Mouse (Mus musculus): ENCODE data around the gene Kcnk6. TPM values are rescaled to one million over a fixed set of nuclear protein-coding genes. Genes with fewer than 3 reads are reported as not detected.

Kcnk6 gene
- polyA plus RNA-seq, 1 experiment from 2014 or later = 0.37 TPM

DNA sequence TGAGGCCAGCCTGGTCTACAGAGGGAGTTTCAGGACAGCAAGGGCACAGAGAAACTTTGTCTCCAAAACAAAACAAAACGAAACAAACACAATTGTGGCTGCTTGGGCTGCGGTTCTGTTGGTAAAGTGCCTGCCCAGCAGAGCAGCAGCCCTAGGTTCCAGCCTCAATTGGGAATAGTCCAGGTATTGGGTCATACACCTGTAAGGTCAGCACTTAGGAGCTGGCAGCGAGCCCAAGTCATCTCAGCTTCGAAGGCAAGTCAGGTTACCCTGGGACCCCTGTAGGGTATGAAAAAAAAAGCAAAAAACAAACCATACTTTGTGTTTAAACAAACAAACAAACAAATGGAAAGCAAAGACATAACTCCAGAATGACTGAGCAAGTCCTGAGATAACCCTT, 23.6 kb upstream of the Kcnk6 start:
- Histone ChIP-seq H3K27ac (replicated peaks; ENCODE audit: low read depth, low read length) (no peak overlapping the region), H3K36me3 (ENCODE audit: control insufficient read depth, insufficient read depth, low read length) (no peaks in the 10 kb centered on the region), H3K4me3 (ENCODE audit: low read depth, low read length) (no peak overlapping the region), H3K9me3 (ENCODE audit: control insufficient read depth, low read length) (no peaks in the 10 kb centered on the region), H3K9ac (ENCODE audit: low read length) (no peak overlapping the region), H3K27me3 (ENCODE audit: control insufficient read depth, insufficient read depth, low read length) (no peaks in the 10 kb centered on the region), H3K4me1 (ENCODE audit: control insufficient read depth, insufficient read depth, low read length) (peaks cover 17% of the 10 kb centered on the region), H3K4me2 (ENCODE audit: low read depth, severe bottlenecking) (no peak overlapping the region)
- DNase-seq (ENCODE audit: low spot score) (no peak), ATAC-seq (ENCODE audit: insufficient number of reproducible peaks, low FRiP score, low TSS enrichment, low read depth) (no peak)
- WGBS = 90% methylated on average over 4 of the region's 4 CpGs

DNA sequence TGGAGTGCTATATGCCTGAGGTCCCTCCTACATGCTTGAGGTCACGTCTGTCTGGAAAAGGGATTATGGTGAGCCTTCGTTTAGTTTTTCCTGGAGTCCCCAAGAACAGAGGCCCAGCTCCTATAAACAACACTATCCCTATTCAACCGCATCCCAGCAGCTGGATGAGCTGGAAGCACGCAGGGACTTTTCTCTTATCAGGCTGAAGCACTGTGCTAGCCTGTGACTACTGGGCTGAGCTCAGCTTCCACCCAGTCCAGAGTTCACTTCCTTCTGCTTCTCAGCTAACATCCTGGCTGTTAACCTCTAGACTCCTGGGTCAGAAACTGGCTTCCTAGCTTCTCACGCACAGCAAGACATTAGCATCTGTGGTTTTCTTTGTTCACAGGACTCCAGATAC, 21.5 kb upstream of the Kcnk6 start:
- DNase-seq (ENCODE audit: low spot score) = no peak
- Histone ChIP-seq H3K4me1 (ENCODE audit: control insufficient read depth, insufficient read depth, low read length) (peaks cover 6% of the 10 kb centered on the region; the same call in 1 of the 2 replicates), H3K27ac (replicated peaks; ENCODE audit: low read depth, low read length) (no peak overlapping the region; the same call in 1 of the 2 replicates), H3K36me3 (ENCODE audit: control insufficient read depth, insufficient read depth, low read length) (no peaks in the 10 kb centered on the region), H3K4me3 (ENCODE audit: low read depth, low read length) (no peak overlapping the region), H3K9me3 (ENCODE audit: control insufficient read depth, low read length) (no peaks in the 10 kb centered on the region), H3K27me3 (ENCODE audit: control insufficient read depth, insufficient read depth, low read length) (no peaks in the 10 kb centered on the region), H3K4me2 (ENCODE audit: low read depth, severe bottlenecking) (no peak overlapping the region), H3K9ac (ENCODE audit: low read length) (0 out of 2 replicates have a peak overlapping the region, but pooled peaks have one; percentile 4)
- no peak for ATAC-seq (ENCODE audit: insufficient number of reproducible peaks, low FRiP score, low TSS enrichment, low read depth)
- WGBS = 56% methylated on average over 5 of the region's 5 CpGs

DNA sequence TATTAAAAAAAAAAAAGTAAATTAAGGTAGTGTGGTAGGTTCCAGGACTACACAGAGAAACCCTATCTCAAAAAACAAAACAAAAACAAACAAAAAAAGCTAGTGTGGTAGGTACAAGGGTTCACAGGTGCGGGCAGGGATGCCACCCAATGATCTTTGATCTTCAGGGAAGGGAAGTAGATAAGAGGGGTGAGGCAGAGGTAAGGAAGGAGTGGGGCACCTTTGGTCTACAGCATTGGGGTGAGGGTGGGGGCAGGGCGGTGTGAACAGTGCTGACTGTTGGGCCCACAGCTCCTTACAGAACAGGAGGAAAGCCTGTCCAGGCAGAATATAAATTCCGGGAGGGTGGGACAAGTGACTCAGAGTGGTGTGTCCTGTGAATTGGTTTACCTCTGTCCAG, 18.9 kb upstream of the Kcnk6 start:
- Histone ChIP-seq H3K9ac (ENCODE audit: low read length) (no peak overlapping the region), H3K4me3 (ENCODE audit: low read depth, low read length) (no peak overlapping the region), H3K27ac (replicated peaks; ENCODE audit: low read depth, low read length) (no peak overlapping the region), H3K36me3 (ENCODE audit: control insufficient read depth, insufficient read depth, low read length) (no peaks in the 10 kb centered on the region), H3K4me1 (ENCODE audit: control insufficient read depth, insufficient read depth, low read length) (peaks cover 9% of the 10 kb centered on the region), H3K4me2 (ENCODE audit: low read depth, severe bottlenecking) (no peak overlapping the region), H3K9me3 (ENCODE audit: control insufficient read depth, low read length) (no peaks in the 10 kb centered on the region), H3K27me3 (ENCODE audit: control insufficient read depth, insufficient read depth, low read length) (0 out of 2 replicates have a peak, but pooled peaks cover 3% of the 10 kb centered on the region)
- ATAC-seq (ENCODE audit: insufficient number of reproducible peaks, low FRiP score, low TSS enrichment, low read depth) (no peak), DNase-seq (ENCODE audit: low spot score) (no peak)
- 71% methylated on average over 3 of the region's 3 CpGs for WGBS

DNA sequence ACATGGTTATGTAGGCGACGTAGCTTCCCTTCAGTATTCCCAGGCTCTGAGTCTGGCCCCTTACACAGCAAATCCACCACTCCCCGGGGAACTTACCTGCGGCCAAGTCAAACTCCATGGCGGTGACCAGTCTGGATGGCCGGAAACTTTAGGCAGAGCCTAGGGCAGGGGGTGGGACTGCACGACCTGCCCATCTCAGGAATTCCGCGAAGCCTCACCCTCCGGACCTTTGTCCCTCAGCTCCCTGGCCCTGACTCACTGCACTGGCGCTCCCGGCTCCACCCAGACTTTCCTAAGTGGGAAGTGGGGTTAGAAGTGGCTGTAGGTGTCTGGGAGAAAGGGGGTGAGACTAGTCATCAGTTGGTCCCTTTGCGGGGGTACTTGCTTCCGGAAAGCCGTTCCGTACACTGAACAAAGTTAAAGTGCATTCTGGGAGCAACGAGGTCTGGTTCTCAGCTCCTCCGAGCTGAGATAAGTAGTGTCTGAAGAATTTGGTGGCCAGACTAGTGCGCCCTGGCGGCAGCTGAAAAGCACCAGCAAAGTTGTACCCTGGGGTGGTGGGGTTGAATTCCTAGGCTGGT, 16.0 kb upstream of the Kcnk6 start, which contains the start of gene 2200002D01Rik:
TSS of gene 2200002D01Rik (minus strand) at position 206 of the 581 bp plus-strand sequence.
- Histone ChIP-seq H3K9ac (ENCODE audit: low read length) (peak within 1 kb of the TSS; percentile 48; the same call in 1 of the 2 replicates), H3K27ac (replicated peaks; ENCODE audit: low read depth, low read length) (no peak within 1 kb of the TSS), H3K9me3 (ENCODE audit: control insufficient read depth, low read length) (no peaks in the 10 kb centered on the region), H3K4me2 (ENCODE audit: low read depth, severe bottlenecking) (peak within 1 kb of the TSS; percentile 50), H3K36me3 (ENCODE audit: control insufficient read depth, insufficient read depth, low read length) (peaks cover 14% of the 10 kb centered on the region), H3K4me1 (ENCODE audit: control insufficient read depth, insufficient read depth, low read length) (peaks cover 6% of the 10 kb centered on the region), H3K4me3 (ENCODE audit: low read depth, low read length) (peak within 1 kb of the TSS; percentile 14), H3K27me3 (ENCODE audit: control insufficient read depth, insufficient read depth, low read length) (0 out of 2 replicates have a peak, but pooled peaks cover 3% of the 10 kb centered on the region)
- peak; percentile 40 for DNase-seq (ENCODE audit: low spot score)
- ATAC-seq (ENCODE audit: insufficient number of reproducible peaks, low FRiP score, low TSS enrichment, low read depth) = no peak
- 7% methylated on average over 20 of the region's 20 CpGs for WGBS

DNA sequence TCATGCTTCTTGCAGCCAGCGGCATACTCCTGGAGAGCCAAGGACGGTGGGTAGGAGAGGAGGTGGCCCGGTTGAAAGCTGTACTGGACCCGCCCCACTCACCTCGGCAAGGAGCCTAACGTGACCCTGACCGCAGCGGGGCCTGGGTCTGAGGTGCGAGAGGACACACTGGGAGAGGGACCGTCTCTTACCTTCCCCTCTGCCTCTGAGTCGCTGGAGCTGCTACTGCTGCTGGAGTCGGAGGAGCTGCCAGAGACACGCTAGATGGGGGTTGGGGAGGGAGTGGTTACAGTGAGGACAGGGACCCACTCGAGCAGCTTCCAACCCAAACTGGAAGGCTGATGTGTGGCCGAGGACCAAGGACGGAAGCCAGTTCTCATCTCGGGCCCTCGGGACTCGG, 15.4 kb upstream of the Kcnk6 start:
- H3K4me3 ChIP-seq (ENCODE audit: low read depth, low read length) = peak overlapping the region; percentile 14; the same call in 1 of the 2 replicates
- H3K4me1 ChIP-seq (ENCODE audit: control insufficient read depth, insufficient read depth, low read length) = peaks cover 6% of the 10 kb centered on the region
- WGBS = 12% methylated on average over 19 of the region's 19 CpGs
- DNase-seq (ENCODE audit: low spot score) (peak; percentile 49), ATAC-seq (ENCODE audit: insufficient number of reproducible peaks, low FRiP score, low TSS enrichment, low read depth) (no peak)
- H3K27ac ChIP-seq (replicated peaks; ENCODE audit: low read depth, low read length) = no peak overlapping the region
- H3K9me3 ChIP-seq (ENCODE audit: control insufficient read depth, low read length) = no peaks in the 10 kb centered on the region
- H3K4me2 ChIP-seq (ENCODE audit: low read depth, severe bottlenecking) = peak overlapping the region; percentile 50
- 0 out of 2 replicates have a peak, but pooled peaks cover 3% of the 10 kb centered on the region for H3K27me3 ChIP-seq (ENCODE audit: control insufficient read depth, insufficient read depth, low read length)
- peaks cover 14% of the 10 kb centered on the region for H3K36me3 ChIP-seq (ENCODE audit: control insufficient read depth, insufficient read depth, low read length)
- H3K9ac ChIP-seq (ENCODE audit: low read length) = 0 out of 2 replicates have a peak overlapping the region, but pooled peaks have one; percentile 12

DNA sequence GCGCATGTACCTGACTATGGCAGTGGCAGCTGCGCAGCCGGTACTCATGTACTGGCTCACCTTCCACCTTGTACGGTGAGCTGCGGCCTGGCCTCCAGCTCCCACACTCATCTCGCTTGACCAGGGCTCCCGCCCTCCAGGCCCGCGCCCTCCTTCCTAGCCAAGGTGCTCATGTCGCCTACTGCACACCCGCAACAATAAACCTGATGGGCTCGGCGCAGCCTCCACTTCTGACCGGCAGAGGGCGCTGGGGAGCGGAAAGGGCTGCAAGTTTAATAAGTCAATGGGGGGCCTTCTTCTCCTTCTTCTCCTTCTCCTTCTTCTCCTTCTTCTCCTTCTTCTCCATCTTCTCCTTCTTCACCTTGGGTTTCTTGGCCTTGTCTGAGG, 15.0 kb upstream of the Kcnk6 start:
- 0 out of 2 replicates have a peak, but pooled peaks cover 3% of the 10 kb centered on the region for H3K27me3 ChIP-seq (ENCODE audit: control insufficient read depth, insufficient read depth, low read length)
- DNase-seq (ENCODE audit: low spot score) = peak; percentile 91
- H3K4me1 ChIP-seq (ENCODE audit: control insufficient read depth, insufficient read depth, low read length) = peaks cover 6% of the 10 kb centered on the region
- peak; percentile 20 for ATAC-seq (ENCODE audit: insufficient number of reproducible peaks, low FRiP score, low TSS enrichment, low read depth)
- H3K9ac ChIP-seq (ENCODE audit: low read length) = no peak overlapping the region
- H3K4me2 ChIP-seq (ENCODE audit: low read depth, severe bottlenecking) = peak overlapping the region; percentile 50
- no peaks in the 10 kb centered on the region for H3K9me3 ChIP-seq (ENCODE audit: control insufficient read depth, low read length)
- H3K4me3 ChIP-seq (ENCODE audit: low read depth, low read length) = peak overlapping the region; percentile 14; the same call in 1 of the 2 replicates
- WGBS = 20% methylated on average over 16 of the region's 16 CpGs
- H3K27ac ChIP-seq (replicated peaks; ENCODE audit: low read depth, low read length) = no peak overlapping the region
- peaks cover 14% of the 10 kb centered on the region for H3K36me3 ChIP-seq (ENCODE audit: control insufficient read depth, insufficient read depth, low read length)

DNA sequence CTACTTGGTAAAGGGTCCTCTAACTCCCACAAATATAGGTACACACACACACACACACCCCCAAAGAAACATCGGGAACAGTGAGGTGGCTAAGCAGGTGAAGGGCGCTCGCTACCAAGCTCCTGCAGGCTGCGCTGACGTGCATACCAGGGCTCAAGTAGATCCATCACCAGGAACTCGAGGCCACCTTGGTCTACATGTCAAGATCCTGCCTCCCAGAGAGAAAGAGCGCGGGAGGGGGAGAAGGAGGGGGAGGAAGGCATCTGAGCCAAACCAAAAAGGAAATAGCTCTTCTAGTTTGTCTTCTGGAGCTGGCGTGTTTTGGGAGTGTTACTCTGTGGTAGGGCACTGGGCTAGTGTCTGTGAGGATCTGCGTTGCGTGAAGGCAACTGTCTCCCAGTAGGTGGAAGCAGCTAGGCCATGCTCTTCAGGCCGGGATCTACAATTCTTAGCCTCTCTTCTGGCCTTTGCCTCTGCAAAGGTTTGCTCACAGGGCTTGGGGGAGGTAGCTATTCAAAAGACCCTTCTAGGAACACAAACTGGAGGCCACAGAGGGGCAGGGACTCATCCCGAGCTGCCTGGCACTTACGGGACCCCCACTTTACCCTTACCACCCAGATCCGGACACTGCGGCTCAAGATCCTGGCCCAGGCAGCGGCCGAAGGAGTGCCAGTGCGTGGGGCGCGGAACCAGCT, 14.5 kb upstream of the Kcnk6 start:
- no peak overlapping the region for H3K4me2 ChIP-seq (ENCODE audit: low read depth, severe bottlenecking)
- H3K36me3 ChIP-seq (ENCODE audit: control insufficient read depth, insufficient read depth, low read length) = peaks cover 14% of the 10 kb centered on the region
- no peak overlapping the region for H3K9ac ChIP-seq (ENCODE audit: low read length)
- H3K4me1 ChIP-seq (ENCODE audit: control insufficient read depth, insufficient read depth, low read length) = peaks cover 6% of the 10 kb centered on the region
- ATAC-seq (ENCODE audit: insufficient number of reproducible peaks, low FRiP score, low TSS enrichment, low read depth) (no peak), DNase-seq (ENCODE audit: low spot score) (no peak)
- no peak overlapping the region for H3K4me3 ChIP-seq (ENCODE audit: low read depth, low read length)
- no peak overlapping the region for H3K27ac ChIP-seq (replicated peaks; ENCODE audit: low read depth, low read length)
- H3K27me3 ChIP-seq (ENCODE audit: control insufficient read depth, insufficient read depth, low read length) = 0 out of 2 replicates have a peak, but pooled peaks cover 3% of the 10 kb centered on the region
- no peaks in the 10 kb centered on the region for H3K9me3 ChIP-seq (ENCODE audit: control insufficient read depth, low read length)
- WGBS = 86% methylated on average over 21 of the region's 21 CpGs

DNA sequence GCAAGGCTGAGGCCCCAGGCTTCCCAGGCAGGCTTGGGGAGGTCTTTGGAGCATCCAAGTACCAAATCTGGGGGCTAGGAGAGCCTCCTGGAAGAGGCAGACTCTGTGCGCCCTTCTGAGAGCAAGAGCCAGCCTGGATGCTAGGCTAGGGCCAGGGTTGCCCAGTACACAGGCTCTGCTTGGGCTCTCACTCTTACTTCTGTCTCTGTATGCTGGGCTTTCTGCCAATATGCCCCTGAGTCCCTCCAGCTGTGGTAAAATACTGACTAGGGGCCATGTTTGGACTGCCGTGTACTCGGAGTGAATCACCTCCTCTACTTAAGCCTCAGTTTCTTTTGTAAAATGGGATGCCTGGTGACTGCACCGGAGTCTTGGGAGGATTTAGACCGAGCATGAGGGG, 13.7 kb upstream of the Kcnk6 start:
- no peak overlapping the region for H3K9ac ChIP-seq (ENCODE audit: low read length)
- WGBS = 93% methylated on average over 5 of the region's 5 CpGs
- H3K9me3 ChIP-seq (ENCODE audit: control insufficient read depth, low read length) = no peaks in the 10 kb centered on the region
- DNase-seq (ENCODE audit: low spot score) = no peak
- no peak for ATAC-seq (ENCODE audit: insufficient number of reproducible peaks, low FRiP score, low TSS enrichment, low read depth)
- 0 out of 2 replicates have a peak, but pooled peaks cover 3% of the 10 kb centered on the region for H3K27me3 ChIP-seq (ENCODE audit: control insufficient read depth, insufficient read depth, low read length)
- peaks cover 6% of the 10 kb centered on the region for H3K4me1 ChIP-seq (ENCODE audit: control insufficient read depth, insufficient read depth, low read length)
- H3K27ac ChIP-seq (replicated peaks; ENCODE audit: low read depth, low read length) = no peak overlapping the region
- no peak overlapping the region for H3K4me3 ChIP-seq (ENCODE audit: low read depth, low read length)
- peaks cover 14% of the 10 kb centered on the region for H3K36me3 ChIP-seq (ENCODE audit: control insufficient read depth, insufficient read depth, low read length)
- H3K4me2 ChIP-seq (ENCODE audit: low read depth, severe bottlenecking) = no peak overlapping the region
